ENCODE assay signal across 8 mouse cellular contexts in the genomic region with DNA sequence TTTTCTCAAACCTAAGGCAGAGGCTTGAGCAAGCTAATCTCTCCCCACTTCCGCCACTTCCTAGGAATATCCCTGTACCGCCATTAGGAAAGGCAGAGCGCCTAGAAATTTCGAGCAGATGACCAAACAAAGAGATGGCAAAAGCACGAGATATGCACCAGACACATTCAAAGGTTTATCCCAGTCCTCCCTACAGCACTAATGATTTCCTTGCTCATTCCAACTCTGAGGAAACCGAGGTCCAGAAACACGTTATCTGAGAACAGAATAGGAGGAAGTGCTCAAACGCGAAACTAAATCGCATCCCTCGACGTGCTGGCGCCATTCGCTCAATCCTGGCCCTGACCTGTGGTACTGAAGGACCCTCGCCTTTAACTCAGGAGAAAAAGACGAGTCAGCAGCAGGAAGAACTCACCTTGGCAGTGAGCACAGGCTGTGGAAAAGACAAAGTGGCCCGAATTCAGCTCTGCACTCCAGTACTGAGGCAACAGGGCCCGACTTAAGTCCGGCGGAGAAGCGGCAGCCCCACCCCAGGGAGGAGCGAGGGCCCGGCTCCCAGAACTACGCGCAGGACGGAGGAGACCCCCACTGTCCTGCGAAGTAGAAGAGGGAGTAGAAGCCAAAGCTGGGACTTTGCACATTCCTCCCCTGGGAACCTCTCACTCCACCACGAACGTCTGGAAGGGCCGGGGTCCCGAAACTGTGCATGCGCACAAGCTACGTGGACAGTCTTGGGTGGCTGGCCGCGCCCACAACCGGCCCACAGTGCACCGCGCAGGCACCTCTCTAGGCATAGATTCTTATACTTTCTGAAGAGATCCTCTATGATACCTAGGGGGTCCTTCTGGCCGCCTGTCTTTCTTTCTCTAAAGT. TPM values are rescaled to one million over a fixed set of nuclear protein-coding genes. Genes with fewer than 3 reads are reported as not detected.
DNase-seq lines count a peak whose midpoint lies in the region; ATAC-seq and TF ChIP-seq lines count a peak whose summit lies in the region.

A gene (minus strand): TSS at position 757 of the 873 bp plus-strand sequence.

- peak; percentile 100 for ATAC-seq in forebrain, embryonic 15.5 days (replicated peaks)
- peak; percentile 90 for ATAC-seq in neutrophil, adult 5-6 weeks (ENCODE audit: extremely low read depth, insufficient number of reproducible peaks, low FRiP score, poor library complexity, severe bottlenecking)

- intact Hi-C loops in heart, postnatal 25 days (cut with DNase I) = loop anchor here (5.0 kb wide), 1 partner anchor 36 kb away; a partner anchor contains a TSS

- peaks cover 48% of the 10 kb centered on the region for H3K4me1 ChIP-seq in forebrain, embryonic 15.5 days
- peaks cover 25% of the 10 kb centered on the region for H3K4me1 ChIP-seq in lung, adult 2 months (ENCODE audit: control insufficient read depth, insufficient read depth, low read length)

- H3K4me3 ChIP-seq in forebrain, embryonic 15.5 days = peak within 1 kb of the TSS; percentile 54
- H3K4me3 ChIP-seq in lung, adult 2 months (replicated peaks; ENCODE audit: extremely low read depth, low read depth, low read length) = peak within 1 kb of the TSS; percentile 100

- no peak for TF ChIP-seq CTCF in lung, adult 2 months (IDR thresholded peaks at IDR 0.05; ENCODE audit: insufficient read depth, low read length)

- H3K27ac ChIP-seq in forebrain, embryonic 15.5 days (replicated peaks) = peak within 1 kb of the TSS; percentile 64

- no peaks in the 10 kb centered on the region for H3K9me3 ChIP-seq in forebrain, embryonic 15.5 days

- TF ChIP-seq POLR2A in lung, adult 2 months (IDR thresholded peaks at IDR 0.05; ENCODE audit: borderline replicate concordance, extremely low read depth, low read depth, low read length) = peak; percentile 91; the same call in 1 of the 2 replicates

- under 1% methylated on average over 39 of the region's 39 CpGs for WGBS in forebrain, embryonic 15.5 days
- WGBS in lung, adult 2 months = under 1% methylated on average over 39 of the region's 39 CpGs

- peak within 1 kb of the TSS; percentile 65 for H3K4me2 ChIP-seq in forebrain, embryonic 15.5 days (replicated peaks)

- peak; percentile 96 for DNase-seq in ES-CJ7 (ENCODE audit: low read depth, low spot score)
- DNase-seq in cerebellum, adult 11 months = peak; percentile 83
- peak; percentile 86 for DNase-seq in heart, postnatal 25 days (ENCODE audit: low spot score)
- peak; percentile 92 to 97 for DNase-seq in layer of hippocampus, adult 18-20 months (ENCODE audit: low spot score in 2 of 2)
- DNase-seq in lung, adult 2 months = peak; percentile 90
- peak; percentile 85 to 87 for DNase-seq in thymus, adult 18-20 months

- H3K36me3 ChIP-seq in forebrain, embryonic 15.5 days = peaks cover 8% of the 10 kb centered on the region

- peak within 1 kb of the TSS; percentile 61 for H3K9ac ChIP-seq in forebrain, embryonic 15.5 days (replicated peaks)

- H3K27me3 ChIP-seq in forebrain, embryonic 15.5 days = no peaks in the 10 kb centered on the region

RNA-seq across cellular contexts. Expression of the gene that starts here (rescaled TPM):
- polyA plus RNA-seq in forebrain, embryonic 15.5 days (2015; fragmentation: Nextera tagmentation; extraction: Ambion mirVana) = 775 and 779 TPM in 2 replicates
- total RNA-seq in heart, postnatal 25 days (2021) = 100 to 1,000 TPM; 277 to 278 TPM
- total RNA-seq in layer of hippocampus, adult 18-20 months (2021) = 100 to 1,000 TPM; 395 to 397 TPM
- polyA plus RNA-seq in lung, adult 2 months (2012; rRNA removed) = 536 and 669 TPM in 2 replicates
- 175 and 178 TPM in 2 replicates for total RNA-seq in neutrophil, adult 5-6 weeks (2017)

Comparison
In these comparisons a context has a peak if more than half of its experiments do, and no peak if none do; other contexts are left out.
1. Peak in every context shown above with its lines: DNase-seq, ATAC-seq, H3K4me3 ChIP-seq and H3K27ac ChIP-seq.